Mouse (Mus musculus) testis, adult 2 months (tissue): ENCODE measurements around the gene Zcchc2. TPM values are rescaled to one million over a fixed set of nuclear protein-coding genes. Genes with fewer than 3 reads are reported as not detected.
A peak's percentile ranks its signal among the peaks of the same experiment; 100 is the strongest.

Experiments
- H3K27ac ChIP-seq: fragments of 200-500 bp; 2 replicates; pipeline ENCODE4 v1.5.1; 2012; ENCODE audit warnings: low read depth, low read length; ENCODE audit not compliant: control insufficient read depth, insufficient read depth
- H3K27me3 ChIP-seq: fragments of 200-500 bp; 2 replicates; pipeline ENCODE4 v1.6.1; 2012; ENCODE audit warnings: mild to moderate bottlenecking, low read length, moderate library complexity; ENCODE audit not compliant: control insufficient read depth, insufficient read depth
- H3K36me3 ChIP-seq: fragments of 200-500 bp; 2 replicates; pipeline ENCODE4 v1.6.1; 2012; ENCODE audit warnings: mild to moderate bottlenecking, low read length; ENCODE audit not compliant: control insufficient read depth, insufficient read depth
- H3K4me1 ChIP-seq: fragments of 200-500 bp; 2 replicates; pipeline ENCODE4 v1.6.1; 2012; ENCODE audit warnings: low read length; ENCODE audit not compliant: control insufficient read depth, insufficient read depth
- H3K4me3 ChIP-seq: fragments of 200-500 bp; 2 replicates; pipeline ENCODE4 v1.5.1; 2012; ENCODE audit warnings: low read depth, mild to moderate bottlenecking, low read length, moderate library complexity, mixed read lengths; ENCODE audit not compliant: control insufficient read depth
- CTCF ChIP-seq: fragments of 200-500 bp; IDR thresholded peaks from 2 replicates; pipeline ENCODE4 v1.5.1; 2012; ENCODE audit warnings: low read depth, mild to moderate bottlenecking, inconsistent platforms, low read length, moderate library complexity; ENCODE audit not compliant: control insufficient read depth, insufficient read depth, insufficient replicate concordance
- POLR2A ChIP-seq: fragments of 200-500 bp; IDR thresholded peaks from 2 replicates; pipeline ENCODE4 v1.6.1; 2012; ENCODE audit warnings: low read depth, mild to moderate bottlenecking, inconsistent platforms, low read length, moderate library complexity; ENCODE audit not compliant: control insufficient read depth
- polyA plus RNA-seq: library from polyadenylated mRNA; depleted of rRNA; stranded (reverse); fragments of >200 nt; gene quantifications from 2 replicates; pipeline ENCODE4 v1.2.3, GENCODE M21; 2012

Zcchc2 gene
- polyA plus RNA-seq, 1 experiment = 55.9 TPM

DNA sequence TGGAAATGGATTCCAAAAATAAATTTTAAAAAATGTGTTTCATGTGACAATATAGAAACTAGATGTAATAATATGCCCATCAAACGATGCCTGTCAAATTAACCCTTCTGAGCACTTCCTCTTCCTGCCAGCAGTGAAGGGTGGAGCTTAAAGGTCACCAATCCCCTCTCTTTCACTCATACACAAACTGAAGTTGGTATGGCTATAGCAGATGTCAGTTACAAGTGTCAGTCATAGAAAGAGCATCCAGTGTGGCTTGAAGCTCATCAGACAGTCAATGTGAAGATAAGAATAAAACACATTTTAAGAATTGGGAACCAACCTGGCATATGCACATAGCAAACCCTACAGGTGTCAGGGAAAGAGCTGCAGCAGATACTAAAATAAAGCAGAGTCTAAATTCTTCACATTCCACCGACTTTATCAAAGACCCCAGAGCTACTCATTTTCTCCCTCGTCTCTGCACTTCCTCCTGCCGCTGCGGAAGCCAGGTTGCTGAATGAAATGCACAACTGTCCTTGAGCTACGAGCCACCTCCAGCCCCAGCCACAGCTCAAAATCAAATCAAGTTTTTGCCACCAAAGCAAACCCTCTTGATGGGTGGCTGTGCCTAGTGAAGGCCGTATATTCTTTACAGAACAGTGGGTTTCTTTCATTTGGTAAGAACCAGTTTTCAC, 79.8 kb downstream of the Zcchc2 start:
- no peak overlapping the region for H3K4me3 ChIP-seq
- no peak overlapping the region for H3K27ac ChIP-seq
- no peaks in the 10 kb centered on the region for H3K27me3 ChIP-seq
- no peaks in the 10 kb centered on the region for H3K36me3 ChIP-seq
- TF ChIP-seq CTCF (no peak), POLR2A (no peak)
- 0 out of 2 replicates have a peak, but pooled peaks cover 2% of the 10 kb centered on the region for H3K4me1 ChIP-seq

DNA sequence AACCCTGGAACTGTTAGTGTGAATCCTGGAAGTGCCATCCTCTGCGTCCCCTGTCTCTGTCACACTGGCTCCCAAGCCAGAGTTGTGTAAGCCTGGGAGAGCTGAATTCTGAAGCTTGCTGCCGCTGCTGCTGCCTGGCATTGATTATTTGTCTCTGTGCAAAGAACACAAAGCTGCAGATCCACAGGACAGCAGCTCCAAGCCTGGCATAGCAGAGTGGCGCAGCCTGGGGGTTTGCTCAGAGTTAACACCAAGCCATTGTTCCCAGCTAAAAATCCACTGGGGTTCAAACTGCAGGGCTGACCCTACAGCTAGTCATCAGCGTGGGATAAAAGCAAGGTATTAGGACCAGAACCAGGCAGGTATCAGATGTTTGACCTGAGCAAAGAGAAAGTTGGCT, 80.6 kb downstream of the Zcchc2 start:
- H3K36me3 ChIP-seq = no peaks in the 10 kb centered on the region
- H3K4me3 ChIP-seq = no peak overlapping the region
- no peak overlapping the region for H3K27ac ChIP-seq
- 0 out of 2 replicates have a peak, but pooled peaks cover 2% of the 10 kb centered on the region for H3K4me1 ChIP-seq
- TF ChIP-seq POLR2A (no peak), CTCF (no peak)
- H3K27me3 ChIP-seq = no peaks in the 10 kb centered on the region

DNA sequence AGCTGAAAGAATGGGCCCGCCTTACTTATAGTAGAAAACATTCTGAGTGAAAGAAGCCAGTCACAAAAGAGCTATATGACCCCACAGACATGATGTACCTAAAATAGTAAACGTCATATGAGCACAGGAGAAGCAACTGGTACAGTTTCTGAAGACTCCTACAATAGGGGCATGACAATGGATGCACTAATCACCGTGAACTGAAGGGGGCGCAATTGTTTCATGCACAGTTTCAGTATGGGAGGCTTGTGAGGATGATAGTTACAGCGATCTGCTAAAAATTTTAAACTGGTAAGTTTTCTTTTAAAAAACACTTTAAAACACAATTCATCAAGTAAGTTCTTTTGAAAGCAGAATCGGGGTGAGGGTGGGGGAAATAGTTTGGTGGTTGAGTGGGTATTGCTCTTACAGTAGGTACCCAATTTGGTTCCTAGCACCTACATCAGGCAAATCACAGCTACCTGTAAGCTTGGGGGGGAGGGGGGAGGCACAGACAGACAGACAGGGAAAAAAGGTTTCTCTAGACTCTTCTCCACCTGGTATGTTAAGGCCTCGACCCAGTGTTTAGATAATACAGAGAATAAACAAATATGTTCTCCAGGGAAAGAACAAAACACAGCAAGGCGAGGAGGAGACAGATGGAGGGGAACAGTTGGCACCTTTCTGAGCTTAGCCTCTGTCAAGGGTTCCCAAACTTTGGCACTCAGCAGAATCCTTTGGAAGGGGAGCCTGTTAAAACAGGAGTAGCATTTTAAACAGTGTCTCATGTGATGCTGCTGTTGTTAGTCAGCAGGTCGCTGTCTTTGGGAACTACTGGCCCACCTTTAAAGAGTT, 81.2 kb downstream of the Zcchc2 start:
- peak; percentile 38; the same call in 1 of the 2 replicates for TF ChIP-seq CTCF
- no peak for TF ChIP-seq POLR2A
- H3K27me3 ChIP-seq = no peaks in the 10 kb centered on the region
- H3K27ac ChIP-seq = no peak overlapping the region
- H3K36me3 ChIP-seq = no peaks in the 10 kb centered on the region
- H3K4me3 ChIP-seq = no peak overlapping the region
- H3K4me1 ChIP-seq = 0 out of 2 replicates have a peak, but pooled peaks cover 2% of the 10 kb centered on the region

DNA sequence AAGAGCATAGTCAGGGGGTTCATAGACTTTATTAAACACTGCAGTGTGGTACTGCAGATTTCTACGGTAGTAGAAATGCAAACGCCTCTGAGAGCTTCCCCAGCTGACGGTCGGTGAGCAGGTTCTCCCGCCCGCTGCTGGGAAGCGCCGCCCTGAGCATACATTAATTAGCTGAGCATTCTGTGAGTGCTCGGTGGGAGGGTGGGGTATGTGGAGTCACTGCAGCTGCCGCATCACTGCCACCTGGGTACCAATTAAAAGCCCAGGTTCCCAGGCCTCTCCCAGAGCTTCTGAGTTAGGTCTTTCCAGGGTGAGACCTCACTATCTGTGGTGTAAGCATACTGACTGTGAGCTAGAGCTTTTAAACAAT, 81.8 kb downstream of the Zcchc2 start:
- Histone ChIP-seq H3K36me3 (no peaks in the 10 kb centered on the region), H3K27me3 (no peaks in the 10 kb centered on the region), H3K4me1 (0 out of 2 replicates have a peak, but pooled peaks cover 2% of the 10 kb centered on the region), H3K4me3 (no peak overlapping the region), H3K27ac (no peak overlapping the region)
- TF ChIP-seq POLR2A = no peak
- TF ChIP-seq CTCF = no peak

DNA sequence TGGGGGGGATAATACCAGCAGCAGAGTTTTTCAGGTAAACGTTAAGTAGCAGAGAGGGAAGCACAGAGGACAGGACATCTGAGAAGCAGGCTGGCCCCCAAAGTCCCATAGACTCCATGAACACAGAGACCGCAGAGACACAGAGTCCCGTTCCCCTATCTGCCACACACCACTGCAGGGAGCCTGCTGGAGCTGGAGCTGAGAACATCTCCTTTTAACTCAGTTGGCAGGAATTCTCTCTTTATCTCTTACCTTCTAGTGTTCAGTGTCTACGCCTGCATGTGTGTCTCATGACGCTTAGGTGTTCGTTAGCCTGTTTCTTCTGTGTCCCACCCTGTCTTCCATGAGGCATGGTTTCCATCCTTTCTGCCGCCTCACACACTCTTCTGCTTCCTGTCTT, 83.0 kb downstream of the Zcchc2 start:
- no peaks in the 10 kb centered on the region for H3K36me3 ChIP-seq
- H3K4me1 ChIP-seq = 0 out of 2 replicates have a peak, but pooled peaks cover 2% of the 10 kb centered on the region
- no peak overlapping the region for H3K4me3 ChIP-seq
- H3K27me3 ChIP-seq = no peaks in the 10 kb centered on the region
- TF ChIP-seq POLR2A (no peak), CTCF (no peak)
- H3K27ac ChIP-seq = no peak overlapping the region

DNA sequence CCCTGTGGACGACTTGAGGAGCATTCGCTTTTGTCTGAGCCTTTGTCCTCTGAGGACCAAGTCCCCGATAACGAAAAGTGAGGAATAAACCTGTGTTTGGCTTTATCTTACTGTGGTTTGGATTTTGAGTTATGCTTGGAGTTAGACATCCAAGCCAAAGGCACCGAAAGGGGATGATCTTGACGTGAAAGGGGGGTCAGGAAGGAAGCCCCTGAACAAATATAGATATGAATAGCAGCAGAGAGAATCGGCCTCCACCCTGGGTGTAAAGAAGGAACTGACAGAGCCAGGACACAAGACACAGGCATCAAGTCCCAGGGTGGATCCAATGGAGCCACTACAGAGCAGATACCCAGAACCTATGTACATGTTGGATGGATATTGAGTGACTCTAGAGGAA, 83.9 kb downstream of the Zcchc2 start:
- TF ChIP-seq CTCF = no peak
- no peak for TF ChIP-seq POLR2A
- Histone ChIP-seq H3K27ac (no peak overlapping the region), H3K27me3 (no peaks in the 10 kb centered on the region), H3K4me1 (0 out of 2 replicates have a peak, but pooled peaks cover 2% of the 10 kb centered on the region), H3K36me3 (no peaks in the 10 kb centered on the region), H3K4me3 (no peak overlapping the region)

DNA sequence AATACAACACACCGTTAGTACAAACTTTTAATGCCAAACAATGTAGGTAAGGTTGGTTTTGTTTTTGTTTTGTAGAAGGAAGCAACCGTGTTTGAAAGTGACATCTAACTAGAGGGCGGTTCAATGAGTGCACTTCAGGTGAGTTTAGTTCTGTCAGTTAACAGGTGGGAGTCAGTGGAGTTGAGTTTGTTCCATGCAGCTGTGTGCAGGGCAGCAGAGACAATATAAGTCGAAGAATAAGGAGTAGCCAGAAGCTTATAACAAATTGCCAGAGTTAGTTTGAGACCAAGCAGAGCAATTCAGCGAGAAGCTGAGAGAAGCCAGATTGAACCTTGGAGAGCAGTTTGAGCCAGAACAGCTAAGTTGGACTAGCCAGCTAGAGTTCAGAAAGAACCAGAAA, 84.5 kb downstream of the Zcchc2 start:
- no peaks in the 10 kb centered on the region for H3K36me3 ChIP-seq
- no peak overlapping the region for H3K27ac ChIP-seq
- 0 out of 2 replicates have a peak, but pooled peaks cover 2% of the 10 kb centered on the region for H3K4me1 ChIP-seq
- H3K27me3 ChIP-seq = no peaks in the 10 kb centered on the region
- no peak overlapping the region for H3K4me3 ChIP-seq
- no peak for TF ChIP-seq POLR2A
- TF ChIP-seq CTCF = no peak
